Mouse (Mus musculus) urinary bladder, adult 18-20 months (tissue): ENCODE measurements at regions not wholly inside any gene's neighbourhood (a gene's known extent, or its start where the extent isn't known, plus 50 kb on each side); places are given as distances from the start of the nearest gene placed in this dataset.
"Not testable (repeated sequence)": the region's sequence is repeated elsewhere in the genome, so short reads cannot be mapped to it uniquely, and the experiment has no call there.

Experiments
- DNase-seq, 2 experiments: peaks; one replicate each; pipeline ENCODE4 v3.0.0; 2022; ENCODE audit warnings: low spot score in 2 of 2, mixed read lengths in 2 of 2

GRCm38 (mm10) chr12:28922236-28922635 lies 170.6 kb downstream of the Eipr1 start:
- DNase-seq: no peak

GRCm38 (mm10) chr12:28925206-28925605 lies 173.6 kb downstream of the Eipr1 start:
- no peak for DNase-seq

GRCm38 (mm10) chr12:28939936-28940335 lies 188.3 kb downstream of the Eipr1 start:
- DNase-seq: no peak

GRCm38 (mm10) chr12:28948889-28949288 lies 197.3 kb downstream of the Eipr1 start:
- no peak for DNase-seq

- no peak for DNase-seq
Observed at GRCm38 (mm10) chr12:28949307-28949706, 197.7 kb downstream of the Eipr1 start.

- no peak for DNase-seq
Observed at GRCm38 (mm10) chr12:28957155-28957554, 205.6 kb downstream of the Eipr1 start.

- no peak for DNase-seq
Observed at GRCm38 (mm10) chr12:28958661-28959060, 207.1 kb downstream of the Eipr1 start.

GRCm38 (mm10) chr12:28969671-28970379 lies 218.2 kb downstream of the Eipr1 start:
- no peak for DNase-seq

- DNase-seq: no peak
Observed at GRCm38 (mm10) chr12:28974571-28975041, 223.0 kb downstream of the Eipr1 start.

GRCm38 (mm10) chr12:28975249-28975648 lies 223.6 kb downstream of the Eipr1 start:
- no peak for DNase-seq

GRCm38 (mm10) chr12:28979679-28980078 lies 228.1 kb downstream of the Eipr1 start:
- DNase-seq: no peak

- no peak for DNase-seq
Observed at GRCm38 (mm10) chr12:28986214-28986613, 234.6 kb downstream of the Eipr1 start.

- DNase-seq: no peak
Observed at GRCm38 (mm10) chr12:28997474-28998192, 246.0 kb downstream of the Eipr1 start.

GRCm38 (mm10) chr12:28999963-29000451 lies 248.4 kb downstream of the Eipr1 start:
- no peak for DNase-seq

- DNase-seq: no peak
Observed at GRCm38 (mm10) chr12:29004504-29004903, 252.9 kb downstream of the Eipr1 start.

GRCm38 (mm10) chr12:29014601-29015000 lies 263.0 kb downstream of the Eipr1 start:
- no peak for DNase-seq

- DNase-seq: no peak
Observed at GRCm38 (mm10) chr12:29015200-29015862, 263.7 kb downstream of the Eipr1 start.

GRCm38 (mm10) chr12:29021152-29021551 lies 269.5 kb downstream of the Eipr1 start:
- no peak for DNase-seq

GRCm38 (mm10) chr12:29028171-29028570 lies 276.6 kb downstream of the Eipr1 start:
- no peak for DNase-seq

- DNase-seq: no peak
Observed at GRCm38 (mm10) chr12:29029461-29029860, 277.9 kb downstream of the Eipr1 start.

- DNase-seq: no peak
Observed at GRCm38 (mm10) chr12:29046009-29046408, 294.4 kb downstream of the Eipr1 start.

- DNase-seq: not testable (repeated sequence)
Observed at GRCm38 (mm10) chr12:29048596-29048995, 297.0 kb downstream of the Eipr1 start.
